Mouse (Mus musculus): ENCODE measurements at regions not wholly inside any gene's neighbourhood (a gene's known extent, or its start where the extent isn't known, plus 50 kb on each side); places are given as distances from the start of the nearest gene placed in this dataset.

DNA sequence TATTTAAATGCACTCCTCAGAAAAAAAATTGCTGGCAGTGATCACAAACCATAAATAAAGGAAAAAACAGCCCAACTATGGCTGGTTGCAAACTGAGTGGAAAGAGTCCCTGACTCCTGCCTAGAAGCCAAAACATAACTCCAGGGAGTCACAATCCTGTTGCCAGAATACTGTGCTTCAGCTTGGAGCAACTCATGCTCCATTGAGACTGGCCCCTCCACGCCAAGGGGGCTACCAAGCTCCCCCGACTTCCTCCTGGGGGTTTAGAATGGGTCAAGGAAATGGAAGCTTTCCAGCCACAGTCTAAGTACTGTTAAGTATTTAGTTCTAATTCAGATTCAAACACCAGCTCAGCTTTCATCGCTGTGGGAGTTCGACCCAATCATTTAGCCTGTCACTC, 374.8 kb downstream of the Mllt3 start:
- no peak overlapping the region for H3K9ac ChIP-seq
- H3K4me3 ChIP-seq (replicated peaks): no peak overlapping the region
- H3K27ac ChIP-seq: no peak overlapping the region
- no peak overlapping the region for H3K4me2 ChIP-seq
- no peak for ATAC-seq (ENCODE audit: insufficient read depth, low FRiP score, low read depth)
- H3K36me3 ChIP-seq: no peaks in the 10 kb centered on the region
- no peaks in the 10 kb centered on the region for H3K27me3 ChIP-seq (replicated peaks)
- WGBS: 31% methylated on average over 4 of the region's 4 CpGs
- H3K4me1 ChIP-seq: peaks cover 7% of the 10 kb centered on the region; the same call in 1 of the 2 replicates
- H3K9me3 ChIP-seq: no peaks in the 10 kb centered on the region

- ATAC-seq (ENCODE audit: insufficient read depth, low FRiP score, low read depth): peak; percentile 60
- Histone ChIP-seq H3K27me3 (replicated peaks) (no peaks in the 10 kb centered on the region), H3K9me3 (no peaks in the 10 kb centered on the region), H3K4me2 (no peak overlapping the region), H3K27ac (no peak overlapping the region), H3K4me1 (peaks cover 7% of the 10 kb centered on the region; the same call in 1 of the 2 replicates), H3K36me3 (no peaks in the 10 kb centered on the region), H3K4me3 (replicated peaks) (no peak overlapping the region), H3K9ac (no peak overlapping the region)
- 21% methylated on average over 2 of the region's 2 CpGs for WGBS
Observed at GRCm38 (mm10) chr4:87657855-87658254, 375.3 kb downstream of the Mllt3 start.

DNA sequence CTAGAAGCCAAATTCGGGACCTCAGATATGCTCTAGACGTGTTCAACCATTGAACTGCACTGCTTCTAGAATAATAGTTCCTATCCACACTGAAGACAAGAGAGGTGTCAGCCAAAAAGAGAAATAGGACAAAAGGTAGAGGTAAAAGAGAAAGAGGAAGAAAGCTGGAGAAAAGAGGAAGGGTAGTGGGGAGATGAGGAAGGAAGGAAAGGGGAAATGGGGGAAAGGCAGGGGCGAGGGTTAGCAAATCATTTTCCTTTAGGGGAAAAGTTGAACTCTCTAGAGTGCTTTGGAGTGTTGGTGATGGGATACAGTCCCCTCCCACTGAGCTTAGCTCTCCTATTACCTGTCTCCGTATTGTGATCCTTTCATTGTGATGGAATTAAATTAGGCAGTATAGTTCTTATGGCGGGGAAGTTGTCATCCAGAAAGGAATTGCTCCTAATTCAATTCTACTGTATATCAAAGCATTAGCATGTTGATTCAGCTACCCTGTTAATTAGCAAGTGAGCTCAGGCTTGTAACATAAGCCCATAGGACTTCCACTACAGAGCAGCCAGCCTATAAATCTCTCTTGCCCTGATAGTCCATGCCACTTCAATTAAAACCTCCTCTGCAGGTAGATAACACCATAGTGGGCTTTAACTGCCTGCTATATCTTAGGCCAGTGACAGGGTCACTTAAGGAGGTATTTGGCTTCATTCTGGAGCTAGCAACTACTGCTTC, 379.6 kb downstream of the Mllt3 start:
- Histone ChIP-seq H3K9me3 (no peaks in the 10 kb centered on the region), H3K4me3 (replicated peaks) (no peak overlapping the region), H3K4me1 (peaks cover 7% of the 10 kb centered on the region; the same call in 1 of the 2 replicates), H3K27me3 (replicated peaks) (no peaks in the 10 kb centered on the region), H3K27ac (no peak overlapping the region), H3K36me3 (no peaks in the 10 kb centered on the region), H3K4me2 (no peak overlapping the region), H3K9ac (no peak overlapping the region)
- ATAC-seq (ENCODE audit: insufficient read depth, low FRiP score, low read depth): no peak
- WGBS: 81% methylated on average over 5 of the region's 5 CpGs

GRCm38 (mm10) chr4:87652314-87652934, 380.7 kb downstream of the Mllt3 start:
- Histone ChIP-seq H3K4me1 (peaks cover 4% of the 10 kb centered on the region), H3K4me3 (replicated peaks) (no peak overlapping the region), H3K9me3 (no peaks in the 10 kb centered on the region), H3K27ac (no peak overlapping the region), H3K4me2 (no peak overlapping the region), H3K27me3 (replicated peaks) (no peaks in the 10 kb centered on the region), H3K9ac (no peak overlapping the region), H3K36me3 (no peaks in the 10 kb centered on the region)
- no peak for ATAC-seq (ENCODE audit: insufficient read depth, low FRiP score, low read depth)
- WGBS: 76% methylated on average over 8 of the region's 8 CpGs

- H3K36me3 ChIP-seq: no peaks in the 10 kb centered on the region
- no peak overlapping the region for H3K4me3 ChIP-seq (replicated peaks)
- no peak overlapping the region for H3K4me2 ChIP-seq
- peaks cover 4% of the 10 kb centered on the region for H3K4me1 ChIP-seq
- H3K9me3 ChIP-seq: no peaks in the 10 kb centered on the region
- ATAC-seq (ENCODE audit: insufficient read depth, low FRiP score, low read depth): no peak
- no peak overlapping the region for H3K9ac ChIP-seq
- H3K27ac ChIP-seq: no peak overlapping the region
- WGBS: 81% methylated on average over 3 of the region's 3 CpGs
- no peaks in the 10 kb centered on the region for H3K27me3 ChIP-seq (replicated peaks)
Observed at GRCm38 (mm10) chr4:87651275-87651674, 381.9 kb downstream of the Mllt3 start.

DNA sequence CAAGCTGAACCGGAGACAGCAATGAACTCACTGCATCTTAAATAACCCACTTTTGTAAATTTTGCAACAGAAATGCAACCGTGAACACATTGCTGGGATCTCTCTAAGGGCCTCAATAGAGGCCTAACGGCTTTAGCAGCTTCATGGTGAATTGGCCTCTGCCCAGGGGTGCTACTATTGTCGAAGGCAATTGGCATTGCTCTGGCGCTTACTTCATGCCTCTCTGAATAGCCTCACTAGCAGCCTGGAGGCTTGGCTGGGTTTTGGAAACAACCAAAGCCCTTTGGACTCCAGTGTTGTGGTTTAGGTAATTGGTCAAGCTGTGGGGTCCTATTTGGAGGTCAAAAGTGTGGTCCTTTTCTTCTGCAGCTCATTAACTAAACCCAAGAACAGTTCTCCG, 382.3 kb downstream of the Mllt3 start:
- Histone ChIP-seq H3K4me1 (peaks cover 4% of the 10 kb centered on the region), H3K36me3 (no peaks in the 10 kb centered on the region), H3K4me3 (replicated peaks) (no peak overlapping the region), H3K27ac (no peak overlapping the region), H3K9ac (no peak overlapping the region), H3K27me3 (replicated peaks) (no peaks in the 10 kb centered on the region), H3K9me3 (no peaks in the 10 kb centered on the region), H3K4me2 (no peak overlapping the region)
- ATAC-seq (ENCODE audit: insufficient read depth, low FRiP score, low read depth): no peak
- WGBS: 73% methylated on average over 6 of the region's 6 CpGs

GRCm38 (mm10) chr4:87650393-87650792, 382.8 kb downstream of the Mllt3 start:
- WGBS: 70% methylated on average over 3 of the region's 3 CpGs
- H3K9me3 ChIP-seq: no peaks in the 10 kb centered on the region
- H3K27ac ChIP-seq: no peak overlapping the region
- H3K9ac ChIP-seq: no peak overlapping the region
- no peak for ATAC-seq (ENCODE audit: insufficient read depth, low FRiP score, low read depth)
- no peak overlapping the region for H3K4me3 ChIP-seq (replicated peaks)
- H3K4me2 ChIP-seq: no peak overlapping the region
- peaks cover 4% of the 10 kb centered on the region for H3K4me1 ChIP-seq
- no peaks in the 10 kb centered on the region for H3K27me3 ChIP-seq (replicated peaks)
- no peaks in the 10 kb centered on the region for H3K36me3 ChIP-seq

DNA sequence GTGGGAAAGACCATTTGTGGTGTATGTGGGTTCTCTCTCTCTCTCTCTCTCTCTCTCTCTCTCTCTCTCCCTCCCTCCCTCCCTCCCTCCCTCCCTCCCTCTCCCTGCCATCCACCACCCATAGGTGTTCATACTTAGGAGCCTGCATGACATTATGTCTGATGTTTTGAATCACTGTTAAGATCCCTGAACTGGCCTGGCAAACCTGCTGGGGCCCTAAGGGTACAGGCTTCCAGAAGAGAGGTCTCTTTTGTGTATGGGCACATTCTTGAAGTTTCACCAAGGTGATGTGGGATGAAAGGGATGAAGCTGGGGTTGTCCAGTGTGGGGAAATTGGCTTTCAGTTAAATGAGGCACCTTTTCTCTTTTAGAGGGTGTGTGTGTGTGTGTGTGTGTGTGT, 384.2 kb downstream of the Mllt3 start:
- Histone ChIP-seq H3K4me1 (peaks cover 4% of the 10 kb centered on the region), H3K36me3 (no peaks in the 10 kb centered on the region), H3K27me3 (replicated peaks) (no peaks in the 10 kb centered on the region), H3K9me3 (no peaks in the 10 kb centered on the region), H3K9ac (no peak overlapping the region), H3K4me2 (peak overlapping the region; percentile 68; the same call in 1 of the 2 replicates), H3K27ac (no peak overlapping the region), H3K4me3 (replicated peaks) (no peak overlapping the region)
- ATAC-seq (ENCODE audit: insufficient read depth, low FRiP score, low read depth): no peak

- Histone ChIP-seq H3K36me3 (no peaks in the 10 kb centered on the region), H3K4me3 (replicated peaks) (peak overlapping the region; percentile 35), H3K9me3 (no peaks in the 10 kb centered on the region), H3K4me1 (peaks cover 4% of the 10 kb centered on the region), H3K27ac (peak overlapping the region; percentile 40; the same call in 1 of the 2 replicates), H3K27me3 (replicated peaks) (no peaks in the 10 kb centered on the region), H3K4me2 (peak overlapping the region; percentile 68), H3K9ac (no peak overlapping the region)
- 13% methylated on average over 26 of the region's 26 CpGs for WGBS
- ATAC-seq (ENCODE audit: insufficient read depth, low FRiP score, low read depth): peak; percentile 50; the same call in 1 of the 2 replicates
Observed at GRCm38 (mm10) chr4:87647932-87648911, 384.9 kb downstream of the Mllt3 start.

DNA sequence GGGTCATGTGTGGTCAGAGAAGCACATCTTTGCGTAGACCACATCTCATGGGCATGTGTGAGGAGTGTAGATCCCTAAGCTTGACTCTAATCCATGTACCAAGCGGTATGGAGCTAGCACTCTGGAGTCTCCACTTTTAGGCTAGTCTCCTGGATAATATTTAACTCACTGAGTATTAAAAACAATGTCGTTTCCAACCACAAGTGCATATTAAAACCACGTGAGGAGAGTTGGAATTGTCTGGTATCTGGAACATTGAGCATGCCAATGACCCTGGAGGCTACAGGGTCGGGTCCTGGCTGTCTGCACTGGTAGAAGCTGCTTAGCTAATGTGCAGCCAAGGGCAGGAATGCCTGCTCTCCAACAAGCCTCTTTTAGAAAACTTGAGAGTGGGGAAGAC, 391.2 kb downstream of the Mllt3 start:
- WGBS: 72% methylated on average over 5 of the region's 5 CpGs
- no peaks in the 10 kb centered on the region for H3K36me3 ChIP-seq
- no peak overlapping the region for H3K4me3 ChIP-seq (replicated peaks)
- H3K27ac ChIP-seq: no peak overlapping the region
- H3K9me3 ChIP-seq: no peaks in the 10 kb centered on the region
- no peaks in the 10 kb centered on the region for H3K4me1 ChIP-seq
- H3K9ac ChIP-seq: no peak overlapping the region
- no peak overlapping the region for H3K4me2 ChIP-seq
- H3K27me3 ChIP-seq (replicated peaks): no peaks in the 10 kb centered on the region
- ATAC-seq (ENCODE audit: insufficient read depth, low FRiP score, low read depth): no peak

DNA sequence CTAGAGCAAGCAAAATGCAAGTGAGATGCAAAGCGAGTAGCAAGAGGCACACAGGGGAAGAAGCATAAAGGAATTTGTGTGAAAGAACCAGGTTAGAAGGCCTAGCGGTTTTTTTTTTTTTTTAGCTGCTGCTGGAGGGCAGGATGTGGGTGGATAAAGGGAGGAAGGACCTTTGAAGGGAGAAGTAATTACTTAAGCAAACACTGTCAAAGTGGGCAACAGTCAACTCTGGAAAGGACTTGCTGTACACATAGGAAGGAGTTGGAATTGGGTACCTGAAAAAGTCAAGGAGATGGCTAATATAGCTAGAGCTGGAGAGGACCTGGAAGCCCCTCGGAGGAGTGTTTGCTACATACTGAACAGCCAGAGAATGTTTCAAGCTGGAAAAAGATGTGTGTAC, 391.6 kb downstream of the Mllt3 start:
- Histone ChIP-seq H3K27me3 (replicated peaks) (no peaks in the 10 kb centered on the region), H3K4me1 (no peaks in the 10 kb centered on the region), H3K4me3 (replicated peaks) (no peak overlapping the region), H3K36me3 (no peaks in the 10 kb centered on the region), H3K9me3 (no peaks in the 10 kb centered on the region), H3K27ac (no peak overlapping the region), H3K4me2 (no peak overlapping the region), H3K9ac (no peak overlapping the region)
- 71% methylated on average over 3 of the region's 3 CpGs for WGBS
- ATAC-seq (ENCODE audit: insufficient read depth, low FRiP score, low read depth): no peak

DNA sequence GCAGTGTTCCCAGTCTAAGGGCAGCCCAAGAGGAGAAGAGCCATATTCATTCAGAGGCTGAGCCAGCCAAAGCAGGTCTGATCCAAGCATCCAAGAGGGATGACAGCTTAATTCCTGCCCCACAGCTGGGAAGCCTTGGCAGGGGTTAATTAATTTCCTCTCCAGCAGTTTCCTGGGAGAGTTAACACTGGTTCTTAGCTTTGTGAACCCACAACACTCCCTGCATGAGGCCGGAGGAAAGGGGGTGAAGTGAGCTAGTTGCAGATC, 394.9 kb downstream of the Mllt3 start:
- no peak for ATAC-seq (ENCODE audit: insufficient read depth, low FRiP score, low read depth)
- no peak overlapping the region for H3K9ac ChIP-seq
- WGBS: 21% methylated on average over 1 of the region's 1 CpGs

More for the DNA sequence above, 394.9 kb downstream of the Mllt3 start:
- Histone ChIP-seq H3K27me3 (replicated peaks) (no peaks in the 10 kb centered on the region), H3K4me2 (no peak overlapping the region), H3K36me3 (no peaks in the 10 kb centered on the region), H3K27ac (no peak overlapping the region), H3K4me3 (replicated peaks) (no peak overlapping the region), H3K4me1 (no peaks in the 10 kb centered on the region), H3K9me3 (no peaks in the 10 kb centered on the region)
